Mouse (Mus musculus) naive thymus-derived CD4-positive, alpha-beta T cell, adult 5 months (primary cell): ENCODE measurements around the gene Olfr68. TPM values are rescaled to one million over a fixed set of nuclear protein-coding genes. Genes with fewer than 3 reads are reported as not detected.

Experiments used
- polyA plus RNA-seq: library from polyadenylated mRNA; unstranded; fragments of 100-300 nt; shearing (Covaris generic); gene quantifications from one replicate; pipeline ENCODE4 v1.2.1, GENCODE M21; 2017

Olfr68 gene
- not detected for polyA plus RNA-seq

DNA sequence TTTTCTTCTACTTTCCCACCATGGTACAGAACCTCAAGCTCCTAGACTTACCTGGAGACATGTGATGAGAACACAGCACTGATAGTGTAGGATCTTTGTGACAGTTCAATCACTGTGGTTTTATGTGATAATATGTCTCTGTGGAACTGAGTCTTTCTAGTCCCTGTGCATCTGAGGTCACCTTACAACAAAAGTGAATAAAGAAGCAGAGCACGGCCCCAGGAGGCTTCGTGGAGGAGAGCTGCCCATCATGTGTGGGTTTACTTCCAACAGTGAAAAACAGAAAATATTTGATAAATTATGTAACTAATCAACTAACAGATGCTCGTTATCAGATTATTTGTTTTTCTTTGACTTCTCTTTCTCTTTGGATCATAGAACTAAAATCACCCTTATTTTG lies at the start of gene Olfr68:
TSS of gene Olfr68 (minus strand) at position 101 of the 400 bp plus-strand sequence.

DNA sequence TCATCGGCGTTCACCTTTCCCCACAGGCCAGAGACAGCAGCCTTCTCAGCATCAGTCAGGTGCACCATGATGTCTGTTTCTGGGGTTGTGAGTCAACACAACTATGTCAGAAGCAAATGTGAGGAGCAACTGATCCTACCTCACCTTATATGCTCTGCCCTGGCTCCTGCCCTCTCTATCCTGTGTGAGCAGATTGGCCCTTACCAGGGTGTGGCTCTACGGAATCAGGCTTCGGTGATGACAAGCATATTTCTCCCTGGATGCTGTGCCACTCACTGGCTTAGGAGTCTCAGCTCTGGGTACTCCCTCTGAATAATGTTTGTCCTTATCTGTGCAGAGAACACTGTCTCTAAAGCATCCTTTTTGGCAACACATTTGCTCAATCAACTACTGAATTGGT lies 48.3 kb upstream of the Olfr68 start, which contains the start of gene Hbb-bs:
TSS of gene Hbb-bs (minus strand) at position 289 of the 400 bp plus-strand sequence.

DNA sequence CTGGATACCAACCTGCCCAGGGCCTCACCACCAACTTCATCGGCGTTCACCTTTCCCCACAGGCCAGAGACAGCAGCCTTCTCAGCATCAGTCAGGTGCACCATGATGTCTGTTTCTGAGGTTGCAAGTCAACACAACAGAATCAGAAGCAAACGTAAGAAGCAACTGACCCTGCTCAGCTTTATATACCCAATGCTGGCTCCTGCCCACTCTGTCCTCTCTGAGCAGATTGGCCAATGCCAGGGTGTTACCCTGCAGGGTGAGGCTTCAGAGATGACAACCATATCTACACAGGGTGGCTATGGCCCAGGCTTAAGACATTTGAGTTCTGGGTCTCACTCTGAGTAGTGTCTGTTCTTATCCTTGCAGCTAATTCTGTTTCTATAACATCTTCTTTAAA lies 34.3 kb upstream of the Olfr68 start, which contains the start of gene Hbb-bt:
TSS of gene Hbb-bt (minus strand) at position 231 of the 400 bp plus-strand sequence.

DNA sequence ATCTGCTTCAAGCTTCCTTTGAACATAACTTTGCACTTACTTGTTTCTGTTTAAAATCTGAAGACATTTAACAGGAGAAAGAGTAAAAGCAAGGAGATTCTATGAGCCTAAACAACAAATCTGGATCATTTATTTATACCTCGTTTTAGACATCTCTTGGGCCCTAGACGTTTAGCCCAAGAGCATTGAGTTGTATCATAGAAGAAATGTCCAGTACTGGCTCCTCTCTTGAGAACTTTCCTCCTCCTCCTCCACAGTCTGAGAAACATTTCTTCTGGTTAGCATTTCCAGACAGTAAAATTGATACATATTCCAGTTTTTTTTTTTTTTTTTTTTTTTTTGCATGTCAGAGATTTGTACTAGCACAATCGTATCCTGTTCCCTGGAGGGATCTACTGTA lies 12.2 kb upstream of the Olfr68 start, which contains the start of gene Olfr67:
TSS of gene Olfr67 (minus strand) at position 101 of the 400 bp plus-strand sequence.

DNA sequence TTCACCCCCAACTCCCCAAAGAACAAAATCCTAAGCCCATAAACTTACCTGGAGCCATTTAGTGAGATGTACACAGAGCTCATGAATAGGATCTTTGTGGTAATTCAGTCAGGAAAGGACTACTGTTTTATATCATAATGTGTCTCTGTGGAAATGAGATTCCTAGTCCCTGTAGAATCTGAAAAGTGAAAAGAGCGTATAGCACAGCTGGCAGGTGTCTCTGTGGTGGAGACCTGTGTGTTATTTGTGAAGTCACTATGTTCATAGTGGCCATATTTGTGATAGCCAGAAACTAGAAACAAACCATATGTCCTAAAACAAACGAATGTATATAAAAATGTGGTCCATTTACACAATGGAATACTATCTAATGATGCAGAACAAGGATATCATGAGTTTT lies 8.0 kb downstream of the Olfr68 start, which contains the start of gene Olfr69:
TSS of gene Olfr69 (minus strand) at position 101 of the 400 bp plus-strand sequence.

DNA sequence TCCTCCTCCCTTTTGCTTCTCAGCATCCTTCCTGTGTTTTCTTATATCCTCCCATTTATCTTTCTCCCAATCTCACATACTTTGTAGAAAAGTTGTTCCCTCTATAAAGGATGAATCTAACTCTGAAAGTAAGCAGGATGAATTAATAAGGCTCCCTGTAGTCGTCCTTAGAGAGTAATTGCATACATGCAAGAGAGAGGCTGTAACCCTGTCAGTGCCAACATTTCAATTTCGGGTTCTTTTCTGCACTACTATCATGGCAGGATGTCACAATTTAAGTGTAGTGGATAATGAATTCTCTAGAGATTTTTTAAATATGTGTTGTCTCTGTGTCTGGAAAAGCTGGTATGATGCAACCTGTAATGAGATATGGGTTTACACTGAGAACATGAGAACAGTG lies 22.3 kb downstream of the Olfr68 start, which contains the start of gene Olfr630:
TSS of gene Olfr630 (minus strand) at position 101 of the 400 bp plus-strand sequence.

DNA sequence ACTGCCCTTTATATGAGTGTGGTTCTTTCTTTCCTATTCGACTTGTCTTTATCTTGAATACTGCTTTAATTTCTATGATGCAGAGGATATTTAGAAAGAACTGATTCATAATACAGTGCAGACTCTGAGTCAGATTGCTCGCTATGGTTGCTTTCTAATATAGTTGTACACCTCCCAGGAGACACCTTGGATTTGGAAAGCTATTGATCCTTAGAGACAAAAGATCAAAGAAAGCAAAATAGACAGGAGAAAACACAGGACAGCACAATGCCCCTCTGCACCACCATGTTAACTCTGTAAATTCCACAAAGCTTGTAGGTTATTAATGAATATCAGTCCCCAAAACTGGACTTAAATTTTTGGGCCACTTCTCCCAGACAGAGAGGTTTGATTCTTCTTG lies 34.7 kb downstream of the Olfr68 start, which contains the start of gene Olfr629:
TSS of gene Olfr629 (minus strand) at position 101 of the 400 bp plus-strand sequence.

DNA sequence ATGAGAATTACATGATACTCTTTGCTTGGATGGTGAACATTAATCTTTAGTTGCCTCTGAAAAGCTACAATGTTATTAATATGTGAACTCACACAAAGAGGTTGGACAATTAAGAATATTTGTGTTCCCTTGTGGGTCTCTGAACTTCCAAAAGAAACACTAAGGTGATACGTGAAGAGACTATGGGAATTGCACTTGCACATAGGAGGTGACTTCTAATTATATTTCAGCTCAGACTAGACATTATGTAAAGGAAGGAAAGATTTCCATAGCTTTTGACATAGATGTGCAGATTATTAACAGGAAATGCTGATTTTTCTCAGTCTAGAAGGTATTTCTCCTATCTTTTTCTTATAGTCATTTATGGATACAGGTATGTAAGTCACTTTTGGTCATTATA lies 49.4 kb downstream of the Olfr68 start, which contains the start of gene Olfr628:
TSS of gene Olfr628 (plus strand) at position 301 of the 400 bp plus-strand sequence.

Other genes with a start within 250 kb of the Olfr68 start
- not detected for gene Olfr612, start 237.0 kb downstream of the Olfr68 start, polyA plus RNA-seq
- 0.06 TPM for gene Olfr613, start 231.6 kb downstream of the Olfr68 start, polyA plus RNA-seq
- gene Olfr615, start 223.6 kb downstream of the Olfr68 start, polyA plus RNA-seq, result not detected
- not detected for gene Olfr616, start 210.6 kb downstream of the Olfr68 start, polyA plus RNA-seq
- gene Olfr617, start 206.6 kb downstream of the Olfr68 start, polyA plus RNA-seq, result not detected
- not detected for gene Olfr618, start 189.6 kb downstream of the Olfr68 start, polyA plus RNA-seq
- not detected for gene Olfr619, start 179.1 kb downstream of the Olfr68 start, polyA plus RNA-seq
- gene Olfr620, start 167.2 kb downstream of the Olfr68 start, polyA plus RNA-seq, result 0.25 TPM
- not detected for gene Olfr622, start 137.0 kb downstream of the Olfr68 start, polyA plus RNA-seq
- not detected for gene Olfr623, start 116.0 kb downstream of the Olfr68 start, polyA plus RNA-seq
- gene Olfr624, start 108.5 kb downstream of the Olfr68 start, polyA plus RNA-seq, result 0.06 TPM
- gene Olfr625-ps1, start 97.0 kb downstream of the Olfr68 start, polyA plus RNA-seq, result not detected
- not detected for gene Olfr243, start 65.0 kb downstream of the Olfr68 start, polyA plus RNA-seq
- not detected for gene Olfr628, start 49.3 kb downstream of the Olfr68 start, polyA plus RNA-seq
- gene Olfr629, start 34.8 kb downstream of the Olfr68 start, polyA plus RNA-seq, result not detected
- not detected for gene Olfr630, start 22.4 kb downstream of the Olfr68 start, polyA plus RNA-seq
- gene Olfr69, start 8.1 kb downstream of the Olfr68 start, polyA plus RNA-seq, result not detected
- gene Olfr67, start 12.1 kb upstream of the Olfr68 start, polyA plus RNA-seq, result not detected
- not detected for gene Hbb-bt, start 34.3 kb upstream of the Olfr68 start, polyA plus RNA-seq
- gene Hbb-bs, start 48.4 kb upstream of the Olfr68 start, polyA plus RNA-seq, result 1.2 TPM
- gene Hbb-bh2, start 60.8 kb upstream of the Olfr68 start, polyA plus RNA-seq, result not detected
- not detected for gene Hbb-bh1, start 63.5 kb upstream of the Olfr68 start, polyA plus RNA-seq
- gene Hbb-y, start 73.5 kb upstream of the Olfr68 start, polyA plus RNA-seq, result not detected
- not detected for gene Olfr66, start 106.6 kb upstream of the Olfr68 start, polyA plus RNA-seq
- not detected for gene Olfr64, start 114.8 kb upstream of the Olfr68 start, polyA plus RNA-seq
- not detected for gene Olfr65, start 123.8 kb upstream of the Olfr68 start, polyA plus RNA-seq
- gene Olfr631, start 149.1 kb upstream of the Olfr68 start, polyA plus RNA-seq, result not detected
- not detected for gene Olfr632, start 154.6 kb upstream of the Olfr68 start, polyA plus RNA-seq
- not detected for gene Olfr633, start 164.7 kb upstream of the Olfr68 start, polyA plus RNA-seq
- 0.04 TPM for gene Olfr635, start 191.5 kb upstream of the Olfr68 start, polyA plus RNA-seq
- gene Olfr638, start 219.0 kb upstream of the Olfr68 start, polyA plus RNA-seq, result not detected
- 0.05 TPM for gene Olfr639, start 237.6 kb upstream of the Olfr68 start, polyA plus RNA-seq
- not detected for gene Olfr640, start 245.9 kb upstream of the Olfr68 start, polyA plus RNA-seq